Mouse (Mus musculus) cerebellum, postnatal 4 days (tissue): Measurements from ENCODE around the gene Paqr4.

Experiments
- DNase-seq, 2 experiments: peaks; one replicate each; pipeline ENCODE4 v3.0.0; 2022; ENCODE audit warnings: low spot score in 2 of 2, mixed read lengths in 1 of 2

Paqr4 gene

GRCm38 (mm10) chr17:23749400-23750191 is 8.9 kb upstream of the Paqr4 start:
- no peak for DNase-seq

- peak in 1 of 2 experiments; percentile 61 for DNase-seq
Observed at GRCm38 (mm10) chr17:23748631-23749391, 8.1 kb upstream of the Paqr4 start.

GRCm38 (mm10) chr17:23748026-23748425 is 7.4 kb upstream of the Paqr4 start:
- no peak for DNase-seq

GRCm38 (mm10) chr17:23747471-23747870 is 6.8 kb upstream of the Paqr4 start:
- no peak for DNase-seq

- no peak for DNase-seq
Observed at GRCm38 (mm10) chr17:23746767-23747166, 6.1 kb upstream of the Paqr4 start.

GRCm38 (mm10) chr17:23746311-23746710 is 5.6 kb upstream of the Paqr4 start:
- no peak for DNase-seq

- no peak for DNase-seq
Observed at GRCm38 (mm10) chr17:23745301-23746251, 4.9 kb upstream of the Paqr4 start, which contains the start of gene Kremen2. Gene Kremen2, minus strand, starts transcription at chr17:23745833.

GRCm38 (mm10) chr17:23744651-23745050 is 4.0 kb upstream of the Paqr4 start:
- no peak for DNase-seq

- no peak for DNase-seq
Observed at GRCm38 (mm10) chr17:23744076-23744475, 3.4 kb upstream of the Paqr4 start.

GRCm38 (mm10) chr17:23742941-23743340 is 2.3 kb upstream of the Paqr4 start:
- DNase-seq = no peak

GRCm38 (mm10) chr17:23742210-23742793 is 1.6 kb upstream of the Paqr4 start:
- no peak for DNase-seq

GRCm38 (mm10) chr17:23741359-23742209 is 917 bp upstream of the Paqr4 start:
- DNase-seq = no peak

GRCm38 (mm10) chr17:23740136-23740584 is 507 bp downstream of the Paqr4 start:
- DNase-seq = peak; percentile 74 to 84

- DNase-seq = peak in 1 of 2 experiments; percentile 33
Observed at GRCm38 (mm10) chr17:23739202-23740135, 1.2 kb downstream of the Paqr4 start.

- no peak for DNase-seq
Observed at GRCm38 (mm10) chr17:23738836-23739201, 1.8 kb downstream of the Paqr4 start.

GRCm38 (mm10) chr17:23737493-23738445 is 2.9 kb downstream of the Paqr4 start:
- no peak for DNase-seq

- DNase-seq = no peak
Observed at GRCm38 (mm10) chr17:23734341-23734740, 6.3 kb downstream of the Paqr4 start.

GRCm38 (mm10) chr17:23730441-23730840 is 10.2 kb downstream of the Paqr4 start:
- no peak for DNase-seq
